Mouse (Mus musculus): ENCODE data around the gene Sorcs3.

The Sorcs3 gene

GRCm38 (mm10) chr19:48706267-48706923, 500.6 kb downstream of the Sorcs3 start:
- DNase-seq (ENCODE audit: low read depth, low spot score) = peak; percentile 4

DNA sequence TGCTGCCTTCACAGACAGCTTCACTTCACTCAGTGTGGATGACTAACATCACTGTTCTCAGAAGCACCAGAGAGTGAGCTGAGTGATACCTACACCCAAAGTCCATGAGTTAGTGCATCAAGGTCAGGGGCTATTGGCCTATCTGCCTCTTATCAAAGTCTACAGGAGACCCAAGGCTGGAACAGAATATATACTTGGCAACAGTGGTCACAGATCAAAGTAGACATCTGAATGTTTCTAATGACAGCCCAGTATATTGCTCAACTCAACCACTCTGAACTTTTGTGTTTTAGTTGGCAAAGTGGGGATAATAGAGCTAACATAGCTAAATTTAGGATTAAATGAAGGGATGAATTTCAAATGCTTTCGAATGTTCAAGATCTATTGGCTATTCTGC, 501.1 kb downstream of the Sorcs3 start:
- no peak for DNase-seq (ENCODE audit: low read depth, low spot score)

DNA sequence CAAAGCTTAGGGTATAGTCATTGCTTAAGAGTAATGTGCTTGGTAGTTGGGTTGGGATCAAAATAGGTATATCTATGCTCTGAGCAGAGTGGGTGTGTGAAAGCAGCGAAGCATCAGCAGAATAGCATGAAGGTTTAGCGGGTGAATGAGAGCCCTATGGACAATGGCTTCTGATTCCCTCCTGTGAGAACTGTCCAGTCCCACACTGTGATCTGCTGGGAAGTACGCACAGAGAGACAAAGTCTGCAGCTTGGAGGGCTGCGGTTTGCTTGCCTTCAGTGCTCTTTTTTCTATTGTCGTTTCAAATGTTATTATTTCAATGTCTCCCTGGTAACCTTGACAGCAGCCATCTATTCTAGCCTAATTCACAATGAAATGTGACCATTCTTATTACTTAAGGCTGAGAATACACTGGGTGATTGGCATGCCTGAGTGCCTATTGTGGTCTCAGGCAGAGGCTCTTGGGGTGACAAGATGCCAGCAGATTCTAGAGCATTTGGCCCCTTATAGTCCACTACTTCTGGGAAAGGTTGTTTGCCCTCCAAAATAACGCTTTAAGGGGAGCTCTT, 520.1 kb downstream of the Sorcs3 start:
- DNase-seq (ENCODE audit: low read depth, low spot score) = no peak

DNA sequence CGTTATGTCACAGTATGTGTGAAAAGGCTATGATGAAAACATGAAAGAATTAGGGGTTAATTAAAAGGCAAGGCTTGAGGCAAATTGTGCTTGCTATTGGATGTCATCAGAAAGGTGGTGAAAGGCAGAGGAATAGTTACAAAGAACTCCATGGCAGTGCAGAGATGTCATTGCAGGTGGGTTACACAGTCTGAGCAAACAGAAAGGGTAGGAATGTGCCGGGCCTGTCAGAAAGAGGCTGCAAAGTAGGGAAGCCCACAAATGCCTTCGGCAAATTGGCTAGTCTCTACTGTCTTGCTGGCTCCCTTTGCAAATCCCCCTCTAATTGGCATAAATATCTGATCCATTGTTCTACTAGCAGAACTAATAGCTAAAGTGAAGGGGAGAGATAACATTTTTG, 521.2 kb downstream of the Sorcs3 start:
- no peak for DNase-seq (ENCODE audit: low read depth, low spot score)

DNA sequence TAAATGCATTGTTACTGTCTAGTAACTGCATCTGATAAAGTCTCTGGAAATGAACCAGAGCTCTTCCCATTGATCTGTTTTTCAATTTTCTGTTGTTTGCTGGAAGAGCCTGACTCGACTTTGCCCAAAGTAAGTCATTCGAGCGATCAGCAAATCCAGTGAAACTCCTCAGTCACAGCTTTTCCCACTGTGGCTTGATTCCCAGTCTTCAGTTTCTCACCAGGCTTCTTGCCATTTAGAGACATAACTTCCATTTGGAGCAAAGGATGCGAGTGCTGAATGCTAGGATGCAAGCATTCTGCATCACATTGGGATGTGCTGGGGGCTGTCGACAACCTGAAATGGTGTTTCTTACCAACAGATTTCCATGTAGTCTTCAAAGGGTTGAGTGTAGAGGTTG, 521.8 kb downstream of the Sorcs3 start:
- DNase-seq (ENCODE audit: low read depth, low spot score) = no peak

DNA sequence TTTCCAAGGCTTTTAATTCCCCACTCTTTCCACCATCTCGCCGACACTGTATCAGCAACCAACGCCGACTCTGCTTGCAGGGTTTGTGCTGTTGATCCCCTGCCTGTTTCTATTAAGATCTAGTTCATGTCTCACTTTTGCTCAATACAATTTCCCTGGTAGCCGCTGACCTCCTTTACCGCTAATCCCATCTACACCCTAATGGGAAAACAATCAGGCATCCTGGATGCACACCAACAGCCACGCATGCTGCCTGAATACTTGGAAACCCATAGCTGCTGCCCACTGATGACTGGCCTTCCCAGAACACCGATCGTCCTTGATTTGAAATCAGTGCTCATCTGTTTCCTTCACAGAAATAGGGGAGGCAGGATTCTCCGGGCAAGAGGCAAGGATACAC, 525.9 kb downstream of the Sorcs3 start:
- no peak for DNase-seq (ENCODE audit: low read depth, low spot score)

DNA sequence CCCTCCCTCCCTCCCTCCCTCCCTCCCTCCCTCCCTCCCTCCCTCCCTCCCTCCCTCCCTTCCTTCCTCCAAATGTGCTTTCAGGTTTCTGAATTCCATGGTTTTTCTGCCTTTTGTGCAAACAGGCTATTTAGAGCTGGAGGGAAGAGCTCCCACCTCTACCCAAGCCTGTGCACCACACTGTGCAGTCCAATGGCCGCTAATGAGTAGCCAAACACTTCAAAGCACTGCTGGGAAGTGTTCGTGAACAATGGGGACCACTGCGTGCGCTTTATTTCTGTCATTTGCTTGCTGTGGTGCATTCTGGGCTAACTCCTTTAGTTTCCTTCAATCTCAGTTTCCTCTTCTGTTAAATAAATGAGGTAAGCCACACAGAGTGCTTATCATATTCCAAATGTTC, 528.5 kb downstream of the Sorcs3 start:
- DNase-seq (ENCODE audit: low read depth, low spot score) = no peak

- DNase-seq (ENCODE audit: low read depth, low spot score) = no peak
Measured at GRCm38 (mm10) chr19:48737554-48737953, 531.7 kb downstream of the Sorcs3 start.

DNA sequence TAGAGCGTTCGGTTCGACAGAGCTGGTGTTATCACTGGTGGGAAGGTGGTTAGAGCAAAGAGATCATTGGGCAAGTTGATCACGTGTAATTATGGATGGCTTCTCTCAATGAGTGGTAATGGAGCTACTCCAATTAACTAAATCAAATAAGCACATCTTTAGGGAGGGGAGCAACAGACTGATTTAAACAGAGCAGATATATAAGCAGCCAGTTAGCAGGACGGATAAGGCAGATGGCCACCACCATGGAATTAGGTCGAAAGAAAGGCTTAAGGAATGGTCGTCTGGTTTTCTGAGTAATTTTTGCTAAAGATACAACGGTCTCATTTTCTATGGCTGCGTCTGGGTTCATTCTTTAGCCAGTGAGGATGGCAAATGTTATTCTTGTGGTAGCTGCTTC, 549.3 kb downstream of the Sorcs3 start:
- no peak for DNase-seq (ENCODE audit: low read depth, low spot score)

DNA sequence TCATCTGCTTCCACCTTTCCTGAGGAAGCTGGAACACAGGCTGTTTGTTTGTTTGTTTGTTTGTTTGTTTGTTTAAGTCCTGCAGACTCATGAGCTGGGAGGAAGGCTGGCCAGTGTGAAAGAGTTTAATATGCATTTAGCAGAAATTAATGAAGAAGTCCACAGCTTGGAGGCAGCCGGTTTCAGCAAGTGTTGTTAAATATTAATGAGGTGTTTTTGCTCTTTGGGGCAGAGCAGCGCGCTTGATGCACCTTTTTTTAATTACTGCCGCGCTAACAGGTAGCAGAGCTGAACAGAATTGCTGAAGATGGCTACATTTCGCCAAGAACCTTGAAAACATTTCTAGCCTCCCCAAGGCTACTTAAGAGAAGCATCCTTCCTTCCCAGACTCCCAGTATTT, 551.0 kb downstream of the Sorcs3 start:
- DNase-seq (ENCODE audit: low read depth, low spot score) = no peak

DNA sequence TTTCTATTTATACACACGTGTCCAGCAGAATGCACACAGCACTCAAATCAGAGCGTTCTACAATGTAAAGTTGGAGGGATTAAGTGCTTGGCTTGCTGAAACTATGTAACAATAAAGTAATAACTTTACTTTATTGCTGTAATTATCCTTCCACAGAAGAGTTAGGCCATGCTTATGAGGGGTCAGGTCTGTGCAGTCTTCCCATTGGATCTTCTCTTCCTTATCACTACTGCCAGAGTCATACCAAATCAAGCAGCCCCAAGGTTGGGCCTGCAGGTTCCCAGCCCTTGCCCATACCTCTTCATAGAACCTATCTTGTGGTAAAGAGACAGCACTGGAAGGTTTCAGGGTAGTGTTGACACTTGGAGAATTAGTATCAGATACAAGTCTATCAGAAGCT, 560.7 kb downstream of the Sorcs3 start:
- no peak for DNase-seq (ENCODE audit: low read depth, low spot score)

DNA sequence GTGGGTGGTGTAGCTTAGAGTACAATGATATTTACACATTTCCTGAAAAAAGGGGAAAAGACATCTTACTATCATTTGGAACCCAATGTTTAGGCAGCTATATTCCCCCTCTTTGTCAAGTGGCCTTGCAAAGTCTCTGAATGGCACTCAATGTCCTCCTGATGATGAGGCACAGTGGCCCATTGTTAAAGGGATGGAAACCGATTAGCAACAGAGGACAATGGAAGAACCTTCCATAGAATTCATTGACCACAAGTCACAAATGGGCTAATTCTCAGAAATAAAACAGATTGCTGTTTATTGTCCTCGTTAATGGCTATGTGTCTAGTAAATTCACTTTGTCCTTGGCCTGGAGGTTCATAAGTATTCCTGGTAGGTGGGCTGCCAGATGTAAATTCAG, 565.7 kb downstream of the Sorcs3 start:
- DNase-seq (ENCODE audit: low read depth, low spot score) = no peak

- DNase-seq (ENCODE audit: low read depth, low spot score) = peak; percentile 26
Measured at GRCm38 (mm10) chr19:48779095-48779765, 573.4 kb downstream of the Sorcs3 start.

- DNase-seq (ENCODE audit: low read depth, low spot score) = peak; percentile 22
Measured at GRCm38 (mm10) chr19:48780813-48781212, 575.0 kb downstream of the Sorcs3 start.

GRCm38 (mm10) chr19:48782024-48782721, 576.3 kb downstream of the Sorcs3 start:
- DNase-seq (ENCODE audit: low read depth, low spot score) = no peak

GRCm38 (mm10) chr19:48787269-48787668, 581.4 kb downstream of the Sorcs3 start:
- DNase-seq (ENCODE audit: low read depth, low spot score) = no peak

GRCm38 (mm10) chr19:48804546-48804945, 598.7 kb downstream of the Sorcs3 start:
- no peak for DNase-seq (ENCODE audit: low read depth, low spot score)

DNA sequence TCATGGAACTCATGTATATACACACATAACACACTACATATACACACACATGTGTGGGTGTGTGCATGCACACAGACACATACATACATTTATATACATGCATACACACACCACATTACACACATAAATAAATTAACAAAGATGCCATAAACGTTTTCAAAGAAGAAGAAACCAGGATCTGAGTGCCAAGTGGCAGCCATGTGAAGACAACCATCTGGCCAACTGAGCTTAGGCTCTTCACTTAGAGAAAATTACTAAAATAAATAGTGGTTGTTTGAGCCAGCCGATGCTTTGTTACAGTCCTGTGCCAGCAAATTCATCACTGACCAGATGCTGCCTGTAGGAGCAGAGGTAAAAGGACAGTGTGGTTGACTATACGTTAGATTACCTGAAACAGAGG, 605.7 kb downstream of the Sorcs3 start:
- DNase-seq (ENCODE audit: low read depth, low spot score) = no peak

- DNase-seq (ENCODE audit: low read depth, low spot score) = no peak
Measured at GRCm38 (mm10) chr19:48813823-48814222, 608.0 kb downstream of the Sorcs3 start.

GRCm38 (mm10) chr19:48815064-48815463, 609.2 kb downstream of the Sorcs3 start:
- no peak for DNase-seq (ENCODE audit: low read depth, low spot score)

- DNase-seq (ENCODE audit: low read depth, low spot score) = no peak
Measured at GRCm38 (mm10) chr19:48820493-48821282, 614.9 kb downstream of the Sorcs3 start.

DNA sequence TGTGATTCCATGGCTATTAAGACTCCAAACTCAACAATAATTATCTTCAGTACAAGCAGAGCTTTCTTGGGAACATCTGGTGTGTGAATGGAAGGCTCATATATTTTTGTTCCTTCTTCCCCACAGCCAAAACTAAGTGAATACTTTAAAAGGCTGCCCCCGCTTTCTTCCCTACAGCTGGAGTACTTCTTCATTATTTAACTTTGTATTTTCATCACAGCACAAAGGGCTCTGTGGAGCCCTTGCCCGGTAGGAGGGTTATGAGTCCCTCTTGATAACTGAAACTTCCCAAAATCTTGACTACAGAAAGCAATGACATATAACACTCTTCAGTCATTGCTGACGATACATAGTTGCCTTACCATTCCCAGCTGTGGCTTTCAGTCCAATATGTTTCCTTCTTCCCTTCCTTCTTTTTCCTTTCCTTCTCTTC, 615.5 kb downstream of the Sorcs3 start:
- no peak for DNase-seq (ENCODE audit: low read depth, low spot score)
